Mouse (Mus musculus) heart, postnatal 0 days (tissue): ENCODE data around the gene Stradb. TPM values are rescaled to one million over a fixed set of nuclear protein-coding genes. Genes with fewer than 3 reads are reported as not detected.

Source experiments
- ATAC-seq: fragments of 200-750 bp; cut with Nextera tagmentation; 2 replicates; pipeline ENCODE4 v1.8.0; 2017; ENCODE audit warnings: low read depth, moderate number of reproducible peaks, moderate library complexity; ENCODE audit not compliant: insufficient read depth
- DNase-seq: peaks from one replicate; pipeline ENCODE4 v3.0.0-alpha.2; 2016; ENCODE audit warnings: low spot score
- H3K27ac ChIP-seq: fragments of 300-500 bp; sonication (generic); 2 replicates; pipeline ENCODE4 v1.5.1; 2014; ENCODE audit warnings: low read depth, mild to moderate bottlenecking
- H3K27me3 ChIP-seq: fragments of 300-500 bp; sonication (generic); 2 replicates; pipeline ENCODE4 v1.6.1; 2014; ENCODE audit warnings: low read length, mixed read lengths; ENCODE audit not compliant: control insufficient read depth, insufficient read depth
- H3K36me3 ChIP-seq: fragments of 300-500 bp; sonication (generic); replicated peaks from 2 replicates; pipeline ENCODE4 v1.6.1; 2014; ENCODE audit warnings: low read length, mixed read lengths; ENCODE audit not compliant: control insufficient read depth, insufficient read depth
- H3K4me1 ChIP-seq: fragments of 300-500 bp; sonication (generic); 2 replicates; pipeline ENCODE4 v1.6.1; 2014; ENCODE audit warnings: antibody characterized with exemption; ENCODE audit not compliant: control insufficient read depth, insufficient read depth
- H3K4me2 ChIP-seq: fragments of 300-500 bp; sonication (generic); 2 replicates; pipeline ENCODE4 v1.6.1; 2014; ENCODE audit warnings: low read depth, mild to moderate bottlenecking, low read length, moderate library complexity
- H3K4me3 ChIP-seq: fragments of 300-500 bp; sonication (generic); 2 replicates; pipeline ENCODE4 v1.5.1; 2014; ENCODE audit warnings: low read depth, low read length
- H3K9ac ChIP-seq: fragments of 300-500 bp; sonication (generic); replicated peaks from 2 replicates; pipeline ENCODE4 v1.6.1; 2014; ENCODE audit warnings: low read depth, low read length, mixed read lengths
- H3K9me3 ChIP-seq: fragments of 300-500 bp; sonication (generic); replicated peaks from 2 replicates; pipeline ENCODE4 v1.6.1; 2016; ENCODE audit warnings: low read length; ENCODE audit not compliant: control insufficient read depth
- CTCF ChIP-seq: IDR thresholded peaks from 2 replicates; pipeline ENCODE4 v1.5.1; 2016; ENCODE audit warnings: antibody characterized with exemption, control low read depth, low read depth
- EP300 ChIP-seq: IDR thresholded peaks from 2 replicates; pipeline ENCODE4 v1.6.1; 2016; ENCODE audit warnings: antibody characterized with exemption, low read depth
- WGBS: fragments of 180-500 bp; shearing (Covaris S2); extraction: QIAGEN DNeasy Blood & Tissue Kit; methylation state at CpG from one replicate; pipeline ENCODE4 v1.1.7; 2014; 5-methylcytosine and 5-hydroxymethylcytosine counted together
- polyA plus RNA-seq: library from polyadenylated mRNA; unstranded; fragments of >200 nt; fragmentation: Nextera tagmentation; extraction: Ambion mirVana; gene quantifications from 2 replicates; pipeline ENCODE4 v1.2.1, GENCODE M21; 2015
- total RNA-seq: library from RNA; depleted of rRNA; stranded (reverse); fragments of >200 nt; gene quantifications from 2 replicates; pipeline ENCODE4 v1.2.3, GENCODE M21; 2014; ENCODE audit warnings: low replicate concordance

Stradb gene
- total and polyA plus RNA-seq, 2 experiments from 2014 or later, result 22.7 to 25.1 TPM

DNA sequence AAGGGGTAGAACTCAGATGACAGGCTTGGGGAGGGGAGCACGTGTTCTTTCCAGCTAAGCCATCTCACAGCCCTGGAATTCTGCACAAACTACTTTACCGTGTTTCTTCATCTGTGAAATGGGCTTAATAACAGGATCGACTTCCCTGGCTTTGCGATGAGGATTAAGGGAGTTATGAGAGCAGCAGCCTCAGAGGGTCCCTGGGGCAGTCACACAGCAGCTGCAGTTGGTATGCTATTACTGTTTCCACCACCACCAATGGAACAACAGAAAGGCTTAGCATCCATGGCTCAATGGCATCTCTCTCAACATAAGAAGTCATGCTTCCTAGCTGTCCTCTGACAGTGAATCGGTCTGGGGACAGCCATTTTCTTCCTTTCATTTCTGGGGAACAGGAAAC is 20.8 kb upstream of the Stradb start:
- Histone ChIP-seq H3K9me3 (no peaks in the 10 kb centered on the region), H3K4me1 (peaks cover 67% of the 10 kb centered on the region), H3K27ac (peak overlapping the region; percentile 89), H3K27me3 (no peaks in the 10 kb centered on the region), H3K4me2 (no peak overlapping the region), H3K4me3 (no peak overlapping the region), H3K9ac (no peak overlapping the region), H3K36me3 (no peaks in the 10 kb centered on the region)
- no peak for DNase-seq
- 85% methylated on average over 5 of the region's 5 CpGs for WGBS
- no peak for ATAC-seq
- TF ChIP-seq EP300 (no peak), CTCF (no peak)

DNA sequence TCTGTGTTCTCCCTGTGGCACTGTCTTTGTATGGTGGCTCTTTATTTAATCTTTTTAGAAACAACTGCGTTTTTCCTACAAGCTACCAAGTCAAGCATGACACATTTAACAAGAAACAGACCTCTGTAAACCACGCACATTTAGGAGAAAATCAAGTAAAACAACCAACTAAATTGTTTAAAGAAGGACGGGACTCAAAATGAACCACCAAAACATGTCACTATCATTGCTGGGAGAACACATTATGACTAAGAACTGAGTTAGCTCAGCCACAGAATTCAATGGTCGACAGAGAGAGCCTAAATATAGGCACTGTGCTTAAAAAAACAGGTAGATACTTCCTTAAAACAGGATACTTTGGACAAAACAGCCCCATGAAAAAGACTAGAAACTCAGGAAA is 20.3 kb upstream of the Stradb start:
- ATAC-seq (no peak), DNase-seq (peak; percentile 5)
- H3K4me1 ChIP-seq, result peaks cover 71% of the 10 kb centered on the region
- no peaks in the 10 kb centered on the region for H3K36me3 ChIP-seq
- H3K27ac ChIP-seq, result peak overlapping the region; percentile 89
- WGBS, result 38% methylated on average over 4 of the region's 4 CpGs
- H3K4me3 ChIP-seq, result no peak overlapping the region
- TF ChIP-seq CTCF (no peak), EP300 (no peak)
- H3K27me3 ChIP-seq, result no peaks in the 10 kb centered on the region
- H3K4me2 ChIP-seq, result no peak overlapping the region
- H3K9ac ChIP-seq, result no peak overlapping the region
- H3K9me3 ChIP-seq, result no peaks in the 10 kb centered on the region

DNA sequence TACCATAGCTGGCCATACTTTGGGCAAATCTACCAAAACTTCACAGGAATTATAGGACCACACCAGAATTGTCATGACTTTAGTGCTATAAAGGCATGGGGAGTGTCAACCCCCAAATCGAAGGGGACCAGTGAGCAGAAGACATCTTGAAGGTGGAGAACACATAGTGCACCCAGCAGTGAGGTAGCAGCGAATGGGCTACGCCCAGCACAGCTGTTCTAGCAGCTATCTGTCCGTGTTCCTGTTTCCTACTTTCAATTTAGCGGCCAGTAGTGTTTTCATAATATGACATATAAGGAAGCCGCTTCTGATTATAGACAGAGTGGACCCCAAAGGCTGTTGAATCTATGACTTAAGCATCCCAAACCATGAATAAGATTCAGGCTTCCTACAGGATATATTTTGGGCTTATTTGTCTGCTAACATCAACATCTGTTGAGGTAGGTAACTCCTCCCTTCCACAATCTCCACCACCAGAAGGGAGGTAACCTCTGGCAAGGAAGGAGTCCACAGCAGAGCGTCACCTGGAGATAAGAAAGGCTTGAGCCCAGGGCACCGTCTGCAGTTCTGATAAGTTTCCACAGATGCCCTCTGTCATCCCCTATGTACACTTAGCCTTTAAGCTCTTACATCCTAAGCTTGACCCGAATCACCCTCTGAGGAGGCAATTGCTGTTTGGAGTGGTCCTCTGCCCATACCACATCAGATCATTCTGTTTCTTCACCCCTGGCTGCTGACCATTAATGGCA is 19.5 kb upstream of the Stradb start:
- 50% methylated on average over 9 of the region's 9 CpGs for WGBS
- DNase-seq (peak; percentile 5), ATAC-seq (no peak)
- H3K9me3 ChIP-seq, result no peaks in the 10 kb centered on the region
- no peak overlapping the region for H3K9ac ChIP-seq
- no peak for TF ChIP-seq EP300
- TF ChIP-seq CTCF, result no peak
- no peaks in the 10 kb centered on the region for H3K27me3 ChIP-seq
- H3K27ac ChIP-seq, result no peak overlapping the region
- H3K4me1 ChIP-seq, result peaks cover 76% of the 10 kb centered on the region
- H3K36me3 ChIP-seq, result no peaks in the 10 kb centered on the region
- H3K4me3 ChIP-seq, result no peak overlapping the region
- peak overlapping the region; percentile 24; the same call in 1 of the 2 replicates for H3K4me2 ChIP-seq

DNA sequence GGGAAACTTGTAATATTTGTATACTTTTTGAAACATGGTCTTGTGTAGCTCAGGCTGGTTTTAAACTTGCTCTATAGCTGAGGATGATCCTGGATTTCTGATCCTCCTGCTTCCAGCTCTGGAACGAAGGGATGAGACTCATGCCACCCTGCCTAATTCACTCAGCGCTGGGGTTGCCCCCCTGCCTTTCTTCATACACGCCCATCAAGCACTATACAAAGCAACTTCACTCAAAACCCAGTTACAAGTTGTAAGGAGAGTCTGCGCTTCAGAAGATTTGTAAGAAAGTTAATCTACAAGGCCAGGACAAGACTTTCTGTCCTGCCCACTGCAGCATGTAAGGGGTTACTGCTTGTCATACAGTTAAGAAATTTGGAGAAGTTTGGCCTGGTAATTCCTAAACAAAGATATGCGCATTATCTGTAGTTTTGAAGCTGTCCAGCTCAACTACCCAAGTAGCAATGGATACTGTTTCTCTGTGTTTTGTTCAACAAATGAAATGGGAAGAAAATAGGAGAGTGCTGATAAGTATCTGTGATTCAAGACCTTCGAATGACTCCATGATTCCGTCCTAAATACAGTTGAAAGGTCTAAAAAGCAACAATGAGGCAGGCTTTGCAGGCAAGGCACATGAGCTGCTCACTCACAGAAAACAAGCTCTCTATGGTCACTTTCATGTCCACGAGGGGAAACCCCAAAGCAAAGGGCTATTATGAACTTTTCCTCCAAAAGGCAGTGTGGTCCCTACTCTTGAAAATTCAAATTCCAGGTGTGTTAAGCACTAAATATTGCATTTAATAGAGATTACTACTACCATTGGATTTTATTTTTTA is 18.5 kb upstream of the Stradb start:
- H3K4me3 ChIP-seq, result no peak overlapping the region
- ATAC-seq (no peak), DNase-seq (peak; percentile 5)
- TF ChIP-seq EP300 (no peak), CTCF (no peak)
- H3K36me3 ChIP-seq, result no peaks in the 10 kb centered on the region
- H3K27me3 ChIP-seq, result no peaks in the 10 kb centered on the region
- H3K4me2 ChIP-seq, result no peak overlapping the region
- peaks cover 78% of the 10 kb centered on the region for H3K4me1 ChIP-seq
- no peaks in the 10 kb centered on the region for H3K9me3 ChIP-seq
- 70% methylated on average over 8 of the region's 8 CpGs for WGBS
- H3K27ac ChIP-seq, result peak overlapping the region; percentile 9; the same call in 1 of the 2 replicates
- no peak overlapping the region for H3K9ac ChIP-seq

DNA sequence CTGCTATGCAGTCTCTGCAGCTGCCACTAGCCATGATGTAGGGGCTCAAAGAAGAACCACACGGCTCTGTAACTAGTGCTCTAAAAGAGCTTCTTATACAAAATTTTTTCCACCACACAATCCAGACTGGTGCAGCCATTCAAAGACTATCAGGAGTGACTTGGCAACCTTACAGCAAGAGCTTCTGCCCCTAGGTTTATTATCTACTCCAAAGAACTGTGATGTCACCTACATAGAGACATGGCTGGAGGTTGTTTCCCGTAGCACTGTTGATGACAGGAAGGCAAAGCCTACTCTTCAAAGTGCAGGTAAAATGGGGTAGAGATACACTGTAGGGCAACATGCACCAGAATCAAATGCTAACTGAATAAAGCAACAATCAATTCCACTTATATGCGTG is 17.6 kb upstream of the Stradb start:
- H3K4me1 ChIP-seq, result peaks cover 82% of the 10 kb centered on the region
- peak; percentile 5 for DNase-seq
- no peaks in the 10 kb centered on the region for H3K27me3 ChIP-seq
- H3K4me3 ChIP-seq, result no peak overlapping the region
- no peak for TF ChIP-seq CTCF
- no peak for TF ChIP-seq EP300
- no peaks in the 10 kb centered on the region for H3K9me3 ChIP-seq
- ATAC-seq, result no peak
- H3K27ac ChIP-seq, result no peak overlapping the region
- no peak overlapping the region for H3K9ac ChIP-seq
- H3K36me3 ChIP-seq, result no peaks in the 10 kb centered on the region
- WGBS, result 51% methylated on average over 3 of the region's 3 CpGs
- H3K4me2 ChIP-seq, result no peak overlapping the region
